ENCODE assay signal across 9 mouse cellular contexts in the genomic region with DNA sequence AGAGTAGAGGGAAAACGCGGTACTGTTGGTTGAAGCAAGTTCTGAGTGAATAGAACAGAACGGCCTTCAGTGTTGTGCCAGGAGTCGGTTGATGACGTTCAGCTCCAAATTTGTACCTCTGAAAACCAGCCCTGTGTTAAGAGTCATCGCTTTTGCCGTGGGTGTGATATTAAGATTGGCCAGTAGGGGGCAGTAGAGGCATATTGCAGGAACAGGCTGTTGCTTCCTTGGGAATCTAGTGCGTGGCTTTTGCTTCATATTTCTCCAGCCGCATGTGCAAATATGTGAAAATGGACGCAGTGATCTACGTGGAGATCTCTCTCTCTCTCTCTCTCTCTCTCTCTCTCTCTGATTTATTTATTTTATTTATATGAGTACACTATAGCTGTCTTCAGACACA. TPM values are rescaled to one million over a fixed set of nuclear protein-coding genes. Genes with fewer than 3 reads are reported as not detected.
A peak's percentile ranks its signal among the peaks of the same experiment; 100 is the strongest.
DNase-seq lines count a peak whose midpoint lies in the region; ATAC-seq and TF ChIP-seq lines count a peak whose summit lies in the region.
"Had no signal": no experiment of that assay in that cellular context is flagged by ENCODE, and none has a peak within 500 bp of the region (broad histone marks: within the 10 kb centered on the region; RNA-seq: fewer than 3 reads in every experiment).

No protein-coding gene starts in this region.

- DNase-seq in 3134 (ENCODE audit: extremely low read depth, insufficient read length, low spot score) = peak; percentile 48
- DNase-seq in R1 (ENCODE audit: low read depth, low spot score) = peak; percentile 85
- DNase-seq in cerebellum, postnatal 14 days = peak; percentile 96 to 97
- peak; percentile 96 to 97 for DNase-seq in frontal cortex, postnatal 36 days (ENCODE audit: low spot score in 2 of 2)
- DNase-seq in liver, adult 2 months (ENCODE audit: extremely low read depth, low read depth, low spot score) = peak; percentile 62
- peak; percentile 88 for DNase-seq in thymus, adult 2 months

- no peak overlapping the region for H3K4me3 ChIP-seq in liver, adult 2 months (ENCODE audit: insufficient read depth, low read depth, low read length)
- peak overlapping the region; percentile 8; the same call in 1 of the 2 replicates for H3K4me3 ChIP-seq in olfactory bulb, adult 2 months (ENCODE audit: insufficient read depth, low read depth, low read length)
- H3K4me3 ChIP-seq in thymus, adult 2 months (ENCODE audit: control insufficient read depth, insufficient read depth, low read length) = no peak overlapping the region
- H3K4me3 ChIP-seq: limb, embryonic 12.5 days had no signal

- ATAC-seq in inflammation-experienced regulatory T-cells, adult 6 months = peak; percentile 49

- no peak for TF ChIP-seq POLR2A in liver, adult 2 months (IDR thresholded peaks at IDR 0.05; ENCODE audit: extremely low read depth, insufficient read depth, low read length)
- no peak for TF ChIP-seq POLR2A in olfactory bulb, adult 2 months (IDR thresholded peaks at IDR 0.05; ENCODE audit: insufficient read depth, low read depth, low read length)
- no peak for TF ChIP-seq POLR2A in thymus, adult 2 months (IDR thresholded peaks at IDR 0.05; ENCODE audit: control insufficient read depth, extremely low read depth, insufficient read depth, low read length, poor library complexity)

- H3K36me3 ChIP-seq in liver, adult 2 months (ENCODE audit: control insufficient read depth, insufficient read depth, low read length) = no peaks in the 10 kb centered on the region
- H3K36me3 ChIP-seq in thymus, adult 2 months (ENCODE audit: control insufficient read depth, insufficient read depth, low read length) = no peaks in the 10 kb centered on the region
- H3K36me3 ChIP-seq: limb, embryonic 12.5 days had no signal

- no peaks in the 10 kb centered on the region for H3K27me3 ChIP-seq in liver, adult 2 months (ENCODE audit: control insufficient read depth, insufficient read depth, low read length)
- H3K27me3 ChIP-seq in thymus, adult 2 months (ENCODE audit: control insufficient read depth, insufficient read depth, low read length) = no peaks in the 10 kb centered on the region
- H3K27me3 ChIP-seq: limb, embryonic 12.5 days had no signal

- H3K4me1 ChIP-seq in liver, adult 2 months (ENCODE audit: control insufficient read depth, insufficient read depth, low read length) = no peaks in the 10 kb centered on the region
- peaks cover 4% of the 10 kb centered on the region; the same call in 1 of the 2 replicates for H3K4me1 ChIP-seq in olfactory bulb, adult 2 months (ENCODE audit: control insufficient read depth, insufficient read depth, low read length)
- peaks cover 5% of the 10 kb centered on the region for H3K4me1 ChIP-seq in thymus, adult 2 months (replicated peaks; ENCODE audit: control insufficient read depth, insufficient read depth, low read length)

- peak; percentile 73 for TF ChIP-seq CTCF in liver, adult 2 months (IDR thresholded peaks at IDR 0.05; ENCODE audit: low read depth, low read length)
- 0 out of 2 replicates have a peak, but pooled peaks have one; percentile 10 for TF ChIP-seq CTCF in olfactory bulb, adult 2 months (IDR thresholded peaks at IDR 0.05; ENCODE audit: insufficient read depth, low read depth, low read length)
- no peak for TF ChIP-seq CTCF in thymus, adult 2 months (IDR thresholded peaks at IDR 0.05; ENCODE audit: borderline replicate concordance, control insufficient read depth, extremely low read depth, insufficient read depth, low read length, poor library complexity)

- H3K9ac ChIP-seq in liver, adult 2 months (ENCODE audit: low read depth, low read length) = no peak overlapping the region
- H3K9ac ChIP-seq: limb, embryonic 12.5 days had no signal

- WGBS in liver, adult 2 months = 5% methylated on average over 11 of the region's 11 CpGs
- under 1% methylated on average over 11 of the region's 11 CpGs for WGBS in olfactory bulb, adult 2 months
- WGBS in thymus, adult 2 months = 3% methylated on average over 11 of the region's 11 CpGs

- no peak overlapping the region for H3K27ac ChIP-seq in liver, adult 2 months (replicated peaks; ENCODE audit: insufficient read depth, low read depth, low read length)
- no peak overlapping the region for H3K27ac ChIP-seq in olfactory bulb, adult 2 months (ENCODE audit: insufficient read depth, low read depth, low read length)
- H3K27ac ChIP-seq in thymus, adult 2 months (ENCODE audit: control insufficient read depth, insufficient read depth, low read length) = no peak overlapping the region
- H3K27ac ChIP-seq: limb, embryonic 12.5 days had no signal

- peaks cover 4% of the 10 kb centered on the region; the same call in 1 of the 2 replicates for H3K79me2 ChIP-seq in liver, adult 2 months (ENCODE audit: control insufficient read depth, insufficient read depth, low read length)

RNA-seq across cellular contexts. Expression of a gene that starts 2.1 kb away (rescaled TPM):
- polyA plus RNA-seq in inflammation-experienced regulatory T-cells, adult 6 months (2017; shearing (Covaris generic)) = 1 to 10 TPM; 1.3 to 1.8 (median 1.7) TPM
- 0.46 and 0.81 TPM in 2 replicates for total RNA-seq in liver, adult 2 months (2014; rRNA removed)
- polyA plus RNA-seq in liver, adult 2 months (2012; rRNA removed) = 0.25 and 0.60 TPM in 2 replicates
- not detected in 2 replicates for polyA plus RNA-seq in olfactory bulb, adult 2 months (2012; ENCODE audit: insufficient read depth, insufficient read length, low replicate concordance, missing spikeins)
- 19.3 and 24.9 TPM in 2 replicates for polyA plus RNA-seq in thymus, adult 2 months (2012; rRNA removed)

RNA-seq across cellular contexts. Expression of a gene that starts 2.2 kb away (rescaled TPM):
- polyA plus RNA-seq in inflammation-experienced regulatory T-cells, adult 6 months (2017; shearing (Covaris generic)) = 1 to 10 TPM; 6.5 to 9.1 (median 6.8) TPM
- total RNA-seq in liver, adult 2 months (2014; rRNA removed) = 5.2 and 6.8 TPM in 2 replicates
- polyA plus RNA-seq in liver, adult 2 months (2012; rRNA removed) = 2.7 TPM in 2 replicates
- not detected in 2 replicates for polyA plus RNA-seq in olfactory bulb, adult 2 months (2012; ENCODE audit: insufficient read depth, insufficient read length, low replicate concordance, missing spikeins)
- 14.3 and 16.0 TPM in 2 replicates for polyA plus RNA-seq in thymus, adult 2 months (2012; rRNA removed)
